Mouse (Mus musculus) large intestine, adult 2 months (tissue): Measurements from ENCODE around the gene Prr18. TPM values are rescaled to one million over a fixed set of nuclear protein-coding genes. Genes with fewer than 3 reads are reported as not detected.

Source experiments
- DNase-seq: peaks from one replicate; pipeline ENCODE4 v3.0.0-alpha.2; 2012; ENCODE audit warnings: low read depth, low spot score
- whole genome bisulfite sequencing: fragments of 180-500 bp; shearing (Covaris S2); methylation state at CpG from one replicate; pipeline ENCODE4 v1.1.7; 2018; 5-methylcytosine and 5-hydroxymethylcytosine counted together
- polyA plus RNA-seq: library from polyadenylated mRNA; depleted of rRNA; stranded (reverse); fragments of >200 nt; gene quantifications from 2 replicates; pipeline ENCODE4 v1.2.3, GENCODE M21; 2012; rRNA removed

Gene Prr18
- polyA plus RNA-seq, 1 experiment: 0.15 TPM

DNA sequence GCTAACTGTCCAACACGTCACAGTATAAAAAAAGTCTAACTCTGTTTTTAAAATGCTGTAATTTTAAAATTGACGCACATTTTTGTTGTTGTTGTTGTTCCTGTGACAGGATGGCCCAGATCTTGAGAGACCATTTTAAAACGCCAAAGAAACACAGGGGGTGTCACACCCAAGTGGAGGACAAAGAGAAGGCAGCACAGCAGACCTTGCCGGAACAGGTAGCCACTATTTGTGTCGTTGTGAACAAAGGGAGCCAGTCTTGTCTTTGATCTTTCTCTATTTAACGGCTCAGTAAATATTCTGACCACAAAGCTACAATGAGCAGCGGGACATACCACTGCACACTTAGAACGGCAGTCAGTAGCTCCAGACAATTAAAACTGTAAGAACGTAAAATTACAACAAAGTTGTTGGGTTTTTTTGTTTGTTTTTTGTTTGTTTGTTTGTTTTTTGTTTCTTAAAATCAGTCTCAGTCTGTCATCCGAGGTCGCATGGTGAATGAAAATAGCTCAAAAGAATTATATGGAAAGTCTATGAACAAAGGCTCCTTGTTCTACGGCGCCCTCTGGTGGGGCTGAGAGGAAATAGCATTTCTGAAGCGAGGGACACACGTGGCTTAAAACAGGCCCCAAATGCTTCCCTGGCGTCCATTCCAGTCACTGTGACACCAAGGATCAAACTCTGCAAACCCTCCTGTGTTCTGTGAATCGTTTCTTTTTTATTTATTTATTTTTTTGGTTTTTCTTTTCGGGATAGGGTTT lies 35.2 kb downstream of the Prr18 start:
- 3% methylated on average over 18 of the region's 18 CpGs for WGBS

DNA sequence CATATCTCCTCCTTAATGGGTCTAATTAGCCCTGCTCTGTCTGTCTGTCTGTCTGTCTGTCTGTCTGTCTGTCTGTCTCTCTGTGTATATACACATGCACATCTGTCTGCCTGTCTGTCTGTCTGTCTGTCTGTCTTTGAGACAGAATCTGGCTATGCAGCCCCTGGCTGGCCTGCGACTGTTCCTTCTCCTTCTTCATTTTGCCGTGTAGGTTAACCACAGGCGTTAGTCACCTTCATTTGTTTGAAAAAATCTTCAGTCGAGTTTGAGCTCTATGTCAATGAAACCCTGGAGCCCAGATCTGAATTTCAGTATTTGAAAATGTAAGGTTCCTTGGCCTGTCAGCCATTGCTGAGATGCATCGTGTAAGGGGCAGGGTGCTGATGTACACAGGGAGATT lies 40.0 kb downstream of the Prr18 start:
- WGBS: 68% methylated on average over 5 of the region's 5 CpGs
- no peak for DNase-seq

More for the DNA sequence above, 35.2 kb downstream of the Prr18 start:
- peak; percentile 36 for DNase-seq

DNA sequence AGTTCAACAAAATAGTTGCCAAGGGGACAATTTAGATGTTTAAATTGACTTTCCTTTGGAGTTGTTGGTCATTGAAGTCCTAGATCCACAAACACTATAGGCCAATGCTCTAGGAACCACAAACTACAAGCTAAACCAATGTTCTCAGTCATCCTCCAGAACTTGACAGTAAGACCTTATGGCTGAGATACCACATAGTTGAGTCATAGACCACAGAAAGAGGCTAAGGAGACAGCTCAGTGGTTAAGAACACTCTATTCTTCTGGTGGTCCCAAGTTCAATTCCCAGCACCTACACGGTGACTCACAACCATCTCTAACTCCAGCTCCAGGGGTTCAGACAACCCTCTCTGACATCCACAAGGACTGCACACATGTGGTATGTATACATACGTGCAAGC lies 48.2 kb downstream of the Prr18 start:
- DNase-seq: no peak
- 95% methylated on average over 2 of the region's 2 CpGs for WGBS

DNA sequence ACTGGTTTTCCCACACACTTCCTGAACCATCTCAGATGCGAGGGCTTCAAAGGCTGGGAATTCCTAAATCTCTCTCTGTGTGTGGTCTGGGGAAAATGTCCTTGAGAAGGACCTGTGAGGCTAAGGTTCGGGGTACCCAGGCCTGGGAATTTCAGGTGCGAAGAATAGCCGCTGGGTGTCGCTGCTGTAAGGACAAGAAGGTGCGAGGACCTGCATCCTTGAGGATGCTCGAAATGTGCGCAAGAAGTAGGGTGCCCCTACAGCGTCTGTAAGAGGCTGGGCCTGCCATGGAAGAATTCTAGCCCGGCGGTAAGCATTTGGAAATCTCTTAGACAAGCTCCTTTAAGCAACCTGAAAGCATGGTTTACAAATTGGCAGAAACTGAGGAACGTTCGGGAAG lies 51.2 kb downstream of the Prr18 start:
- no peak for DNase-seq
- WGBS: 5% methylated on average over 13 of the region's 13 CpGs

DNA sequence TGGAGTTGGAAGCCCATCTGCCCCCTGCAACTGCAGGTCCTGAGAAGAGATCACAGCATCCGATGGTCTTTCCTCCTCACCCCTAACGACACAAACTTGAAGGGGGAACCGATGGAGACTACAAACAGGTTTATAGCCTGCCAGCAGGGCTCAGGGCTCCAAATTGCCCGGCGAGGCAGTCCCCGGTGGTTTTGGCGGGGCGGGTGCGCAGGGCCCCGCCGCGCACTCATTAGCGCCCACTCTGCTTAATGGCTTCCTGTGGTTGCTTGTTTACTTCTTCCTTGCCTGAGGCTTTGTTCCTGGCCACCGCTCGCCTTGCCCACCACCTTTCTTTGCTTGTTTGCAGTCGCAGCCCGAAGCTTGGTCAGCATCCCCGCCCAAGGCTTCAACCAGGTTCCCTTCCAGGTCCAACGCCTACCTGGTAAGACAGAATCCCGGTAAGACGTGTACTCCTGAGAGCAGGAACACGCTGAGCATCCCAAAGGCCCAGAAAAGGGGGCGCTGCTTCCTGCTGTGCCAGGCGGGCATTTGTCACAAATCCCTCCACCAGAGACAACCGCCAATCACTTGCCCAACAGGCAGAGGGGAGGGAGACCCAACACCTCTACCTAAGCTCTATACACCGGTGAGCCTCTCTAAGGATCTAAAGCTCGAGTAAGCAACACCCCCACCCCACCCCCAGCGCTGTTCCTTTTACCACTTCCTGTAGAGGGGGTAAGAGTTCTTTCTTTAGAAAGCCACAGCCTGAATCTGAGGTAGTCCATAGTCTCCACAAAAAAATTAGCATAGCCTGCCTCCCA lies 51.9 kb downstream of the Prr18 start:
- no peak for DNase-seq
- 5% methylated on average over 28 of the region's 28 CpGs for WGBS

DNA sequence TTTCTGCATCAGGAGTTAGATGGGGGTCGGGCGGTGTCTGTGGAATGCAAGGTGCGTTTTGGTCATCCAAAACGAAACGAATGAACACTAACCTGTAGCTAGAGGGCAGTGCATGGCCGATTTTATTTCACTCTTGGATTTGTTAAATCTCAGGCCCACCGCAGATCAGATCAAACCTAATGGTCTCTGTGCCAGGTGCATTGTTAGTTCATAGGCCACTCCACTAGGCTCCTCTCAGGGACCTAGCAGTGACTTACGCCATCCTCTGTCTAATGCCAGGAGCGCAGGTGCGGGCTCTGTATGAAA lies 52.5 kb downstream of the Prr18 start:
- no peak for DNase-seq
- 14% methylated on average over 10 of the region's 10 CpGs for WGBS

DNA sequence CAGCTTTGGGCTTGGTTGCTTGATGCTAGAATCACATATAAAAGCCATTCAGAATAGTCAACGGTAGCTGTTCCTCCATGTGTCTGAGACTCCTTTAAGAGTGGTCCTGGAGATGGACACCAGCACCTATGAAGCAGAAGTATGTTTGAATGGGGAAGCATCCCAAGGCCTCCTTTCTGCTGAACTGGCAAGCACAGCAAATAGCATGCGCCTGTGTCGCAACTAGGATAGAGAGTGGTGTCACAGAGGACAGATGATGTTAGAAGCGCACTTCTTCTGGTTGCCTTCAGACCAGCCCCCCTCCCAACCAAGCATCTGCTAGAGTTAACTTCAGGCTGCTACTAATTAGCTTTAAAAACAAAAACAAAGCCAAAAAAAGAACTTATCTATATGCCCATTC lies 53.2 kb downstream of the Prr18 start:
- DNase-seq: no peak
- WGBS: 71% methylated on average over 4 of the region's 4 CpGs

Other genes starting within 250 kb of the Prr18 start
- 0.43 TPM in 1 of 2 replicates, not detected in the other for gene Gm49673, start 189.7 kb upstream of the Prr18 start, polyA plus RNA-seq
- gene Rnaset2a, start 189.4 kb upstream of the Prr18 start, polyA plus RNA-seq: 39.2 and 62.1 TPM in 2 replicates
- gene Fgfr1op, start 172.0 kb upstream of the Prr18 start, polyA plus RNA-seq: 2.6 TPM in 2 replicates
- gene Ccr6, start 101.4 kb upstream of the Prr18 start, polyA plus RNA-seq: 7.1 and 7.8 TPM in 2 replicates
- 155 and 174 TPM in 2 replicates for gene Mpc1, start 54.6 kb upstream of the Prr18 start, polyA plus RNA-seq
- gene Sft2d1, start 26.4 kb upstream of the Prr18 start, polyA plus RNA-seq: 84.2 and 105 TPM in 2 replicates
- 0.14 and 0.17 TPM in 2 replicates for gene T2, start 18.5 kb downstream of the Prr18 start, polyA plus RNA-seq
- not detected in 2 replicates for gene T, start 97.0 kb downstream of the Prr18 start, polyA plus RNA-seq
- 0.57 and 1.0 TPM in 2 replicates for gene Pde10a, start 187.9 kb downstream of the Prr18 start, polyA plus RNA-seq
- not detected in 2 replicates for gene Gm17087, start 229.5 kb downstream of the Prr18 start, polyA plus RNA-seq